Mouse (Mus musculus) forebrain, embryonic 11.5 days (tissue): ENCODE measurements at regions not wholly inside any gene's neighbourhood (a gene's known extent, or its start where the extent isn't known, plus 50 kb on each side); places are given as distances from the start of the nearest gene placed in this dataset.
A peak's percentile ranks its signal among the peaks of the same experiment; 100 is the strongest.
"Not testable (repeated sequence)": the region's sequence is repeated elsewhere in the genome, so short reads cannot be mapped to it uniquely, and the experiment has no call there.

Experiments
- ATAC-seq: fragments of 200-750 bp; cut with Nextera tagmentation; replicated peaks from 2 replicates; pipeline ENCODE4 v1.8.0; 2017; ENCODE audit warnings: moderate TSS enrichment; ENCODE audit not compliant: low FRiP score
- DNase-seq: peaks from one replicate; pipeline ENCODE4 v3.0.0-alpha.2; 2017; ENCODE audit warnings: low spot score
- H3K27ac ChIP-seq: fragments of 300-500 bp; sonication (generic); 2 replicates; pipeline ENCODE4 v1.5.1; 2014; ENCODE audit warnings: low read depth, low read length
- H3K27me3 ChIP-seq: fragments of 300-500 bp; sonication (generic); 2 replicates; pipeline ENCODE4 v1.6.1; 2014; ENCODE audit warnings: mild to moderate bottlenecking, low read length, mixed read lengths; ENCODE audit not compliant: control insufficient read depth, insufficient read depth
- H3K36me3 ChIP-seq: fragments of 300-500 bp; sonication (generic); 2 replicates; pipeline ENCODE4 v1.6.1; 2014; ENCODE audit warnings: mild to moderate bottlenecking, low read length, moderate library complexity, mixed read lengths; ENCODE audit not compliant: control insufficient read depth, insufficient read depth
- H3K4me1 ChIP-seq: fragments of 300-500 bp; sonication (generic); replicated peaks from 2 replicates; pipeline ENCODE4 v1.6.1; 2014; ENCODE audit warnings: low read length, mixed read lengths; ENCODE audit not compliant: control insufficient read depth, insufficient read depth
- H3K4me2 ChIP-seq: fragments of 300-500 bp; sonication (generic); 2 replicates; pipeline ENCODE4 v1.6.1; 2014; ENCODE audit warnings: low read depth, mild to moderate bottlenecking, low read length, moderate library complexity, mixed read lengths; ENCODE audit not compliant: severe bottlenecking
- H3K4me3 ChIP-seq: fragments of 300-500 bp; sonication (generic); 2 replicates; pipeline ENCODE4 v1.5.1; 2014; ENCODE audit warnings: low read depth, low read length
- H3K9ac ChIP-seq: fragments of 300-500 bp; sonication (generic); 2 replicates; pipeline ENCODE4 v1.6.1; 2014; ENCODE audit warnings: low read length
- H3K9me3 ChIP-seq: fragments of 300-500 bp; sonication (generic); 2 replicates; pipeline ENCODE4 v1.6.1; 2016; ENCODE audit warnings: low read length, mixed read lengths; ENCODE audit not compliant: control insufficient read depth
- WGBS: fragments of 180-500 bp; shearing (Covaris S2); extraction: QIAGEN DNeasy Blood & Tissue Kit; methylation state at CpG from one replicate; pipeline ENCODE4 v1.1.7; 2014; 5-methylcytosine and 5-hydroxymethylcytosine counted together

- no peak for ATAC-seq
- H3K4me1 ChIP-seq = no peaks in the 10 kb centered on the region
- no peak overlapping the region for H3K9ac ChIP-seq
- no peak overlapping the region for H3K27ac ChIP-seq
- no peak overlapping the region for H3K4me2 ChIP-seq
- H3K27me3 ChIP-seq = no peaks in the 10 kb centered on the region
- no peak overlapping the region for H3K4me3 ChIP-seq
- 38% methylated on average over 5 of the region's 5 CpGs for WGBS
- H3K36me3 ChIP-seq = no peaks in the 10 kb centered on the region
- no peaks in the 10 kb centered on the region for H3K9me3 ChIP-seq
- no peak for DNase-seq
Measured at GRCm38 (mm10) chr2:179148194-179148593, 294.0 kb upstream of the Cdh4 start.

DNA sequence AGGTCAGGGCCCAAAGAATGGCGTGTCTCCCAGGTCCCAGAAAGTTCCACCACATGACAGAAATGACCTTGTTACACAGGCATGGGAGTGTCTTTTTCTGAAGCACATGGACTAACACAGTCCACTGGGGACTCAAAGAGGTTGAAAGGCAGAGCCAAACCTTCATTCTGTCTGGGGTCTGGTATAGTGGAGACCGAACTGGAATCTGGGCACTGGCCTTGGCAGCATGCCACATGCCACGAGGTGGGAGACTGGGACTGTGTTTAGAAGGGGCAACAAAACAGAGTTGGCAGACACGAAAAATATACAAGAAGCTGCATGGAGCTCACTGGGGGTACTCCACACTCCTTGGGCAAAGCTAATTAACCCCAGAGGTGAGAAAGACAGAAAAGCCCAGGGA is 293.6 kb upstream of the Cdh4 start:
- Histone ChIP-seq H3K4me2 (no peak overlapping the region), H3K9me3 (no peaks in the 10 kb centered on the region), H3K36me3 (no peaks in the 10 kb centered on the region), H3K4me1 (no peaks in the 10 kb centered on the region), H3K27ac (no peak overlapping the region), H3K4me3 (no peak overlapping the region), H3K9ac (no peak overlapping the region), H3K27me3 (no peaks in the 10 kb centered on the region)
- WGBS = 65% methylated on average over 4 of the region's 4 CpGs
- DNase-seq (no peak), ATAC-seq (no peak)

GRCm38 (mm10) chr2:179158881-179159280 is 283.4 kb upstream of the Cdh4 start:
- no peak overlapping the region for H3K27ac ChIP-seq
- no peak for ATAC-seq
- no peaks in the 10 kb centered on the region for H3K9me3 ChIP-seq
- H3K36me3 ChIP-seq = no peaks in the 10 kb centered on the region
- H3K4me1 ChIP-seq = 0 out of 2 replicates have a peak, but pooled peaks cover 1% of the 10 kb centered on the region
- peak; percentile 45 for DNase-seq
- H3K4me3 ChIP-seq = no peak overlapping the region
- H3K4me2 ChIP-seq = no peak overlapping the region
- H3K9ac ChIP-seq = no peak overlapping the region
- no peaks in the 10 kb centered on the region for H3K27me3 ChIP-seq
- WGBS = 96% methylated on average over 9 of the region's 9 CpGs

DNA sequence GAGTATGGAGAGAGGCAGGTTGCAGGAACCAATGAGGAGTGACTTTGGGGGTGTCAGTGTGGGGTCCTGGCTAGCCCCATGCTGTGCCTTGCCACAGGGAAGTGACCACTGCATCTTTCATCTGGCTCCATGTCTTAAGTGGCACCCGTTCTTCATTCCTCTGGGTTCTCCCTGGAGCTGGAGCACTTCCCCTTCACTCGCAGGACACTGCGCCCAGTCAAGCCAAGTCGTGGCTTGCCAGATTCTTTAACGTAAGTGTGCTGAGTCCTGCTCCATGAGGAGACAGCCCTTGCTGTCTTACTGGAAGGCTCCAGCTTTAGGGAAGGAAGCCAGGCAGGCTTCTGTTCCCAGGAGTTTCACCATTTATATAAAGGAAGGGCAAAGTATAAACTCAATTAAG is 279.1 kb upstream of the Cdh4 start:
- no peaks in the 10 kb centered on the region for H3K4me1 ChIP-seq
- DNase-seq = peak; percentile 13
- no peaks in the 10 kb centered on the region for H3K9me3 ChIP-seq
- H3K27ac ChIP-seq = no peak overlapping the region
- no peaks in the 10 kb centered on the region for H3K36me3 ChIP-seq
- no peak overlapping the region for H3K9ac ChIP-seq
- ATAC-seq = no peak
- H3K4me2 ChIP-seq = no peak overlapping the region
- 90% methylated on average over 5 of the region's 5 CpGs for WGBS
- no peak overlapping the region for H3K4me3 ChIP-seq
- H3K27me3 ChIP-seq = no peaks in the 10 kb centered on the region

GRCm38 (mm10) chr2:179170157-179170556 is 272.1 kb upstream of the Cdh4 start:
- Histone ChIP-seq H3K4me3 (no peak overlapping the region), H3K36me3 (no peaks in the 10 kb centered on the region), H3K9ac (no peak overlapping the region), H3K4me2 (no peak overlapping the region), H3K4me1 (no peaks in the 10 kb centered on the region), H3K9me3 (no peaks in the 10 kb centered on the region), H3K27ac (no peak overlapping the region), H3K27me3 (no peaks in the 10 kb centered on the region)
- ATAC-seq = no peak
- DNase-seq = peak; percentile 25
- WGBS = 69% methylated on average over 6 of the region's 6 CpGs

DNA sequence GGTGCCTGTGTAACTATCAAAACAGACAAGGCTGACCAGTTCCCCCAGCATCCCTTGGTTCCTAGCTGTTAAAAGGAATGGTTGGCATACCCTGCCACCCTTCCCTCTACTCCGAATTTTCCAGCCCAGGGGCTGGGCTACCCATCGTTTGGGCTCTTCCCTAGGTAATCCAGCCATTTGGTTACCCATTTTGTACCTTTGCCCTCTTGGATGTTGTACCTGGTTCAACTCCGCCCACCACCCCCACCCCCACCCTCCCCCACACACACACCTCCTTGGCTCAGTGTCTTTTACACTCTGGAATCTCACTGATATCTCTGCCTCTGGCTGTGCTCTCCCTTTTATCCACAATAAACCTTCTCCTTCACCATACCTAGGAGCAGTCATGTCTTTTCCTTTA is 271.6 kb upstream of the Cdh4 start:
- Histone ChIP-seq H3K9me3 (no peaks in the 10 kb centered on the region), H3K4me2 (no peak overlapping the region), H3K36me3 (no peaks in the 10 kb centered on the region), H3K27ac (no peak overlapping the region), H3K4me3 (no peak overlapping the region), H3K4me1 (no peaks in the 10 kb centered on the region), H3K27me3 (no peaks in the 10 kb centered on the region), H3K9ac (no peak overlapping the region)
- WGBS = 70% methylated on average over 3 of the region's 3 CpGs
- peak; percentile 14 for DNase-seq
- ATAC-seq = no peak

DNA sequence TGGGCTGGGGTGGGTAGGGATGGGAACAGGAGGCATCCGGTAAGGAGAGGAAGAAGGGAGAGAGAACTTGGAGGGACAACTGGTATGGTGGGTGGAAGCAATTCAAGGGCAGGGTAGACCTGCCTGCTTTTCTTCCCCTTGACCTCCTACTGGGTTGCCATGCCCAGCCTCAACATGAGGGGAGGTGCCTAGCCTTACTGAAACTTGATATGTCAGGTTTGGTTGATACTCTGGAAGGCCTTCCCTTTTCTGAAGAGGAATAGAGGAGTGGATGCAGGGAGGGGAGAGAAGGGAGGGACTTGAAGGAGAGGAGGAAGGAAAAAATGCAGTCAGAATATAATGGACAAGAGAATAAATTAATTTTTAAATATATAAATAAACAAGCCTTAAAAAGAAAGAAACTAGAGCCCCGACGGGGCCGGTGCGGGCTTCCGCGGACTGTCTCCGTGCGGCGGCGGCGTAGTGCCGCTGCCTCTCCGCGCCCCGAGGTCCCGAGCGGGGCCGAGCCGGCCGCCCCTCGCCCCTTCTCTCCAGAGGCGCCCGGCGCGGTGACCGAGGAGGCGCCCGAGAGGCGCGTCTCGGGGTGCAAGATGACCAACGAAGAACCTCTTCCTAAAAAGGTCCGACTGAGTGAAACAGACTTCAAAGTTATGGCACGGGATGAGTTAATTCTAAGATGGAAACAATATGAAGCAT is 265.2 kb upstream of the Cdh4 start:
- not testable (repeated sequence) for H3K27ac ChIP-seq, H3K27me3 ChIP-seq, H3K4me3 ChIP-seq, H3K4me1 ChIP-seq, DNase-seq, H3K9me3 ChIP-seq, H3K36me3 ChIP-seq, H3K9ac ChIP-seq
- peak overlapping the region; percentile 33; the same call in 1 of the 2 replicates for H3K4me2 ChIP-seq
- ATAC-seq = peak; percentile 56; the same call in 1 of the 2 replicates
- WGBS = 4% methylated on average over 26 of the region's 35 CpGs

GRCm38 (mm10) chr2:179181366-179181765 is 260.9 kb upstream of the Cdh4 start:
- DNase-seq (no peak), ATAC-seq (no peak)
- WGBS = 80% methylated on average over 3 of the region's 3 CpGs
- H3K9me3 ChIP-seq = no peaks in the 10 kb centered on the region
- H3K9ac ChIP-seq = no peak overlapping the region
- H3K4me1 ChIP-seq = no peaks in the 10 kb centered on the region
- no peak overlapping the region for H3K4me3 ChIP-seq
- H3K36me3 ChIP-seq = no peaks in the 10 kb centered on the region
- H3K4me2 ChIP-seq = no peak overlapping the region
- 0 out of 2 replicates have a peak, but pooled peaks cover 3% of the 10 kb centered on the region for H3K27me3 ChIP-seq
- H3K27ac ChIP-seq = no peak overlapping the region

GRCm38 (mm10) chr2:179182123-179182522 is 260.1 kb upstream of the Cdh4 start:
- Histone ChIP-seq H3K27ac (no peak overlapping the region), H3K36me3 (no peaks in the 10 kb centered on the region), H3K4me1 (no peaks in the 10 kb centered on the region), H3K27me3 (no peaks in the 10 kb centered on the region), H3K9ac (no peak overlapping the region), H3K9me3 (no peaks in the 10 kb centered on the region), H3K4me2 (no peak overlapping the region), H3K4me3 (no peak overlapping the region)
- 88% methylated on average over 4 of the region's 4 CpGs for WGBS
- DNase-seq (no peak), ATAC-seq (no peak)
